Mouse (Mus musculus): ENCODE measurements around the gene B230219D22Rik. TPM values are rescaled to one million over a fixed set of nuclear protein-coding genes. Genes with fewer than 3 reads are reported as not detected.

B230219D22Rik gene
- total RNA-seq, 2 experiments from 2014 or later: 30.9 to 32.9 TPM

GRCm38 (mm10) chr13:55715908-55716510 lies 23.1 kb downstream of the B230219D22Rik start:
- intact Hi-C loops (cut with DNase I; ENCODE audit: low total_unique reads): no loop called here
- DNase-seq: no peak

GRCm38 (mm10) chr13:55721516-55721915 lies 28.6 kb downstream of the B230219D22Rik start:
- DNase-seq: no peak
- intact Hi-C loops (cut with DNase I; ENCODE audit: low total_unique reads): loop anchor here (10.0 kb wide), 2 partner anchors 47 to 117 kb away; no protein-coding TSS in a partner anchor

GRCm38 (mm10) chr13:55721995-55722394 lies 29.1 kb downstream of the B230219D22Rik start:
- intact Hi-C loops (cut with DNase I; ENCODE audit: low total_unique reads): loop anchor here (10.0 kb wide), 2 partner anchors 47 to 117 kb away; no protein-coding TSS in a partner anchor
- no peak for DNase-seq

- intact Hi-C loops (cut with DNase I; ENCODE audit: low total_unique reads): loop anchor here (5.0 to 10.0 kb wide), 3 partner anchors 34 to 122 kb away; partner anchors contain the start of gene B230219D22Rik
- no peak for DNase-seq
These were observed 33.7 kb downstream of the B230219D22Rik start for GRCm38 (mm10) chr13:55726598-55727119.

GRCm38 (mm10) chr13:55727120-55727838 lies 34.4 kb downstream of the B230219D22Rik start, which contains the start of gene Pcbd2:
TSS of gene Pcbd2 (plus strand) at chr13:55727368.
- DNase-seq: peak; percentile 90
- intact Hi-C loops (cut with DNase I; ENCODE audit: low total_unique reads): loop anchor here (5.0 to 10.0 kb wide), 3 partner anchors 35 to 122 kb away; partner anchors contain the start of gene B230219D22Rik

- intact Hi-C loops (cut with DNase I; ENCODE audit: low total_unique reads): loop anchor here (5.0 to 10.0 kb wide), 3 partner anchors 36 to 123 kb away; partner anchors contain the start of gene B230219D22Rik
- DNase-seq: peak; percentile 59
These were observed 34.9 kb downstream of the B230219D22Rik start for GRCm38 (mm10) chr13:55727839-55728238.

- intact Hi-C loops (cut with DNase I; ENCODE audit: low total_unique reads): no loop called here
- DNase-seq: no peak
These were observed 37.8 kb downstream of the B230219D22Rik start for GRCm38 (mm10) chr13:55730716-55731115.

- intact Hi-C loops (cut with DNase I; ENCODE audit: low total_unique reads): no loop called here
- no peak for DNase-seq
These were observed 39.2 kb downstream of the B230219D22Rik start for GRCm38 (mm10) chr13:55732121-55732520.

- no peak for DNase-seq
- intact Hi-C loops (cut with DNase I; ENCODE audit: low total_unique reads): no loop called here
These were observed 40.9 kb downstream of the B230219D22Rik start for GRCm38 (mm10) chr13:55733628-55734502.

GRCm38 (mm10) chr13:55737885-55738284 lies 45.0 kb downstream of the B230219D22Rik start:
- intact Hi-C loops (cut with DNase I; ENCODE audit: low total_unique reads): no loop called here
- DNase-seq: no peak

- no peak for DNase-seq
- intact Hi-C loops (cut with DNase I; ENCODE audit: low total_unique reads): no loop called here
These were observed 49.4 kb downstream of the B230219D22Rik start for GRCm38 (mm10) chr13:55742306-55742705.

Other genes with a start within 250 kb of the B230219D22Rik start
- gene Grk6, start 248.1 kb upstream of the B230219D22Rik start, total RNA-seq (2021): 10 to 100 TPM; 12.1 to 12.6 TPM
- 1 to 10 TPM; 1.0 to 1.6 TPM for gene Prr7, start 228.9 kb upstream of the B230219D22Rik start, total RNA-seq (2021)
- gene Dbn1, start 205.0 kb upstream of the B230219D22Rik start, total RNA-seq (2021): 10 to 100 TPM; 31.3 to 37.5 TPM
- gene Pdlim7, start 179.4 kb upstream of the B230219D22Rik start, total RNA-seq (2021): 100 to 1,000 TPM; 588 to 612 TPM
- gene Dok3, start 163.8 kb upstream of the B230219D22Rik start, total RNA-seq (2021): 1 to 10 TPM in 1 of 2 experiments, under 1 TPM in 1; 0.82 to 1.6 TPM
- gene Ddx41, start 156.5 kb upstream of the B230219D22Rik start, total RNA-seq (2021): 1 to 10 TPM; 8.8 to 9.5 TPM
- gene Fam193b, start 122.0 kb upstream of the B230219D22Rik start, total RNA-seq (2021): 10 to 100 TPM; 12.8 to 15.4 TPM
- gene Tmed9, start 119.4 kb upstream of the B230219D22Rik start, total RNA-seq (2021): 100 to 1,000 TPM; 139 to 149 TPM
- gene B4galt7, start 93.2 kb upstream of the B230219D22Rik start, total RNA-seq (2021): 1 to 10 TPM; 6.2 to 7.3 TPM
- gene Caml, start 70.1 kb upstream of the B230219D22Rik start, total RNA-seq (2021): 10 to 100 TPM; 10.1 to 11.1 TPM
- gene Ddx46, start 58.1 kb upstream of the B230219D22Rik start, total RNA-seq (2021): 10 to 100 TPM; 19.7 to 21.2 TPM
- gene Txndc15, start 21.5 kb downstream of the B230219D22Rik start, total RNA-seq (2021): 10 to 100 TPM; 27.8 to 27.9 TPM
- gene Pcbd2, start 34.2 kb downstream of the B230219D22Rik start, total RNA-seq (2021): 10 to 100 TPM; 23.4 to 24.0 TPM
- under 1 TPM in 1 of 2 experiments, not detected in 1; 0.22 TPM for gene Catsper3, start 91.4 kb downstream of the B230219D22Rik start, total RNA-seq (2021)
- gene Pitx1, start 143.1 kb downstream of the B230219D22Rik start, total RNA-seq (2021): under 1 TPM; 0.64 to 0.84 TPM